Mouse (Mus musculus) adrenal gland, adult 18-20 months (tissue): ENCODE data around the gene 3110040M04Rik. TPM values are rescaled to one million over a fixed set of nuclear protein-coding genes. Genes with fewer than 3 reads are reported as not detected.

Experiments used
- DNase-seq, 2 experiments: peaks; one replicate each; pipeline ENCODE4 v3.0.0; 2021 to 2022; ENCODE audit warnings: low spot score in 2 of 2
- total RNA-seq, 2 experiments: library from RNA; stranded (reverse); gene quantifications; 1 replicate in 1 of 2; 2 replicates in 1 of 2; pipeline ENCODE4 v1.2.3; 2021

The 3110040M04Rik gene
- total RNA-seq, 2 experiments from 2014 or later = not detected

DNA sequence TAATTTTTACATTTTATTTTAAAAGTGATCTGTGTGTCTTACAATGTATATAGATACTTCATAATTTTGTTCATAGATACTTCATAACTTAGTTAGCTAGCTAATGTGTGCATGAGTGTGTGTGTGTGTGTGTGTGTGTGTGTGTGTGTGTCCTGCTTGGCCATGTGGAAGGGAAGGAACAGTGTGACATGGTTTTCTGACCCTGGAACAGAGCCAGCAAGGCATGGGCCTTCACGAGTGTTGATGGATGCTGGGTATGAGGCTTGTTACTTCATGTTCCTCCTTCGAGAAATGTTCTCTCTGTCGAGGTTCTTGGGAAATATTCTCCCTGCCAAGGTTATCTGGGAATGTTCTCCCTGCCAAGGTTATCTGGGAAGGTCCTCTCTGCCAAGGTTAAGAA lies 29.8 kb downstream of the 3110040M04Rik start:
- no peak for DNase-seq

DNA sequence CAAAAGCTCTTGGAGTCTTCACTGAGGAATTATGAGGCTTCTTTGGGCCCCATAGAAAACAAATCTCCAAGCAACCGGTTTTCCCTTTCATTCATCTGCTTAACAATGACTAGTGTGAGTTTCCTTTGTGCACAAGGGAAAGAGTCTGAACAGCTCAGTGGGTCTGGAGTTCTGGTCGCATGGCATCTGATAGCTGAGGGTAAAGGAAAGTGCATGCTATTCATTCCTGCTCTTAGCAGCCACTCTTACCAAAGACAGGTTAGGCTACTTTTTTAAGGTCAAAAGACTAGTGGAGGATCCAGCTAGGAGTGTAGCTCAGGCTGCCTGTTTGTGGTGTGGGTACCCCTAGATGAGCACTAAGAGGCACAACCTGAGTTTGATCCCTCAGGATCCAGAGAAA lies 31.7 kb downstream of the 3110040M04Rik start:
- DNase-seq = no peak

DNA sequence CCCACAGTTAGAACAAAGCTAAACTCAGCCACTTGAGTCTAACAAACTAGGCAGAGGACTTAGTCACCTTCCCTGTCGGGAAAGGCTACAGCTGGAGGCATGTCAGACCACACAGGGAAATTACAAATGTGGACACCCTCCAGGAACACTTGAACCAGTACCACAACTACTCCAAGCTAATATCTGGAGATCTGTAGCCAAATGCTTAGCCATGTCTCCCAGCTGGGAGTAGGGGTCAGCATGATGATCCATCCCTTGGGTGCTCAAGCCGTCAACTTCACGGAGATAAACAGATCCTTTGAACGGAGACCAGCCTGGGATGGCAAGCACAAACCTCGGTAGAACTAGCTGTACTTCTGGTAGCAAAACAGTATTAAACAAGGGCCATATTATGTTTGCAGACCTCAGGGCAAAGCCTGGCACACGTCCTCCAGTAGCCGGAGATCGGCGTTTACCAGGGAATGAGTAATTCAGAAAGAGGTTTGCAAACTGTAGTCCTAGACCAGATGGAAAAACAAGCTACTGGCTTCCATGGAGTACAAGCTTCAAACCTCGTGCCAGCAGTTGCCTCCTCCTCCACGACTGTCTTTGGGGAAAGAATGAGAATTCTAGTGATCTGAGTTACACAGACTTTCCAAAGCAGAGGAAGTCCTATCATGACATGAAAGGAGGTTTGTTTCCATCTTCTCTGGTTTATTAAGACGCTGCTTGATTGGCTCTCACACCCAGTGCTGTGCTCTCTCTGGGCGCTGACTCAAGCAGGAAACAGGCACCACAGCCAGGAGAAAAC lies 32.4 kb downstream of the 3110040M04Rik start:
- DNase-seq = no peak

DNA sequence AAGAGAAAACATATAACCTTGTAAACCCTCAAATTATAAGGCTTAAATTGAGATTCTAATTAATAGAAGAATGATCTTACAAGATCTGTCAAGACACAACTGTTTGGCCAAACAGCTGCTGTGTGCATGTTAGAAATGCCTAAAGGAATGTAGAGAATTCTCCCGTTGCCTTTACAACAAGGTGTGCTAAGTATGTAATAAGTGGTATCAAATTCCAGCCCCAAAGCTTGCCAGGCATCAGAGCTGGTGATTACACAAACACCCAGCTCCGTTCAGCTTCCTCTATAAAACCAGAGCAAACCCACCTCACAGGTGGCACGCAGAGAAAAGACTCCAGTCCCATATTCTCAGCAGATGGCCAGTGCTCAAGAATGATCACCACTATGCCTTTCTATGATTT lies 33.9 kb downstream of the 3110040M04Rik start:
- DNase-seq = no peak

DNA sequence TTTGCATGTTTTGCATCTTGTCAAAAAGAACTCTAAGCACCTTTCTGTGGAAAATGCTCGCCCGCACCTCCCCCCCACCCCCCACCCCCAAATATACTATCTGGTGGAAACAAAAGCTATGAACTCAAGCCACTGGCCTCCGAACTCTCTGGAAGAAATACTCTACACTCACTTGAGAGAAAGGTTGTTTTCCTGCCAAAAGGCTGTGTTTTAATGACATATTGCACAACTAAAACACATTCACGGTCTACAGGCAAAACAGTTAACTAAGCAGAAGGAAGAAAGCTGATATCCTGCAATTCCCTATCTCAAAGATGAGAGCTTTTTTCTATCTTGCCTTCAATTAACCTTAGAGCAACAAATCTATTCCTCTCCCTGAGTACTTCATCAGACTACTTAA lies 39.4 kb downstream of the 3110040M04Rik start:
- DNase-seq = no peak

DNA sequence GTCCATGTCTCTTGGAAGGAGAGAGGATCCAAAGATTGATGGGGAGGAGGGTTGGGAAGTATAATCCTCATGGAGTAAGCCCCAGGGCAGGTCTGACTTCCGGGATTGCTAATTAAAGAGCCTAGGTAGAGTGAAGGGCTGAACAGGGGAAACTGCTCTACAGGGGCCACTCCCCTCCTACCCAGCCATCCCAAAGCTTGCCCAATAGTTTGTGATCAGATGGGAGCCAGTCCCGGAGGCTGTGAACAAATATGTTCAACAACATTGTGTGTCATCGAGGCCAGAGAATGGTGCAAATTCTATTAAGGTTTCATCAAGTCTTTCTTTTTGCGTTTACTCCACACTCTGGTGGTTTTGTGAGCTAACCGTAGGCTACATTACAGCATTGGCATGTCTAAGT lies 40.1 kb downstream of the 3110040M04Rik start:
- DNase-seq = no peak

DNA sequence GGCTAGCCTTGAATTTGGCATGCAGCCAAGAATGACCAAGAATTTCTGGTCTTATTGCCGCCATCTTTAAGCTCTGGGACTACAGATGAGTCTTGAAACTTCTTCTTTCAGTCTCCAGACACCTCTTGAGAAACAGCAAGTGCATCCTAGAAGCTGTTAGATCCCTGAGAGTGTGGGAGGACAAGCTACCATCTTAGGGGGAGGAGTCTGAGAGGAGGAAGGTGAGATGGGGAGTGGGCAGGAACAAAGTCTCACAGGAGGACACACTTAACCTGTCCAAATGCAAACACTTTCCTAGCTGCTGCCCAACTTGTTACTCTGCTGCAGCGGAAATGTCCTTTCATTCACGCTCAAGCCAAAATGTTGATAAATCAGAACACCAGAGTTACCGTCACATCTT lies 40.8 kb downstream of the 3110040M04Rik start:
- no peak for DNase-seq

DNA sequence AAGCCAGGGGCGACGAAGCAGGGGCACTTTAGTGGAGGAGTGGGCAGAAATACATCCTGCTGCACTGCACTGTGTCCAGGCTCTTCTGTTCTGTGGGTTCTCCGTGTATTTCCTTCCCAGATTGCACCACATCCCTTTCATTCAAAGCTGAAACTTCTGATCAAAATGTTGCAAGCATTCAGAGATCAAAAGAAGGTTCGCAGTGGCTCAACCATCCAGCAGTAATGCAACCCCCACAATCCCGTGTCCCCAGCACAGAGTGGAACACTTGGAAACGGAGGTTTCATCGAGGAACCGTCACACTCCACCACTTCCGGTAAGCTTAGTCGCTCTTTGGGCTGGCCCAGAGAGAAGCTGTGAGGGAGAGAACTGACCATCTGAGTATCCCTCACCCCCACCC lies 41.2 kb downstream of the 3110040M04Rik start:
- DNase-seq = no peak

DNA sequence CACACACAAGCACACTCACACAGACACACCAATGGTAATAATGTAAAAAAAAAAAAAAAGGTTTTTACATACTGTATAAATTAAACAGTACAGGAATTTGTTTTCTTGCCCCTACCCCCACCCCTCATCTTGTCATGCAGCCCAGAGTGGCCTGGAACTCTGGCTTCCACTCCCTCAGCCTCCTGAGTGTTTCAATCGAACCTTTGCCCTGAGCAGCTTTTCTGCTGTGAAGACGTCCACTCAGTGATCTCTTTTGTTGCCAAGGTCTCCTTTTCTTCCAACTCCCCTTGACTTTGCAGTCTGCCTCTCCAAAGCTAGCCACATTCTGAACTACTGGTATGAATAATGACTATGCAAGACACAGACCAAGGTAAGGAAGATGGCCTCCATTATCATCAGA lies 41.9 kb downstream of the 3110040M04Rik start:
- no peak for DNase-seq

DNA sequence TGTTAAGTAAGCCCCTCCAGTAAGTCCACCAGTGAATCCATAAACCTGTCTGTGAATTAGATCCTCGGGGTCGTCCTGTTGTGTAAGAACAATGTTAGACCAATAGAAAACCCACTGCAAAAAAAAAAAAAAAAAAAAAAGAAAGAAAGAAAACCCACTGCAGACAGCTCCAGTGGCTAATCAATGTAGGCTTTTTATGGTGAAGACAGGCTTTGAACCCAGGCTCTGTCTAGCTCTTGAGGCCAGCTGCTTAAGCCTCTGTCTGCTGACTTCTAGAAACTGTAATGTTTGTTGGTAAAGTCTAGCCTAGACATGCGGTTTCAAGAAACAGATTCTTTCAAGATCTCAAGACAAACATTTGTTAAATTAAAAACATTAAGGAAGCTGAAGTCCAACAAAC lies 46.2 kb downstream of the 3110040M04Rik start:
- DNase-seq = no peak

DNA sequence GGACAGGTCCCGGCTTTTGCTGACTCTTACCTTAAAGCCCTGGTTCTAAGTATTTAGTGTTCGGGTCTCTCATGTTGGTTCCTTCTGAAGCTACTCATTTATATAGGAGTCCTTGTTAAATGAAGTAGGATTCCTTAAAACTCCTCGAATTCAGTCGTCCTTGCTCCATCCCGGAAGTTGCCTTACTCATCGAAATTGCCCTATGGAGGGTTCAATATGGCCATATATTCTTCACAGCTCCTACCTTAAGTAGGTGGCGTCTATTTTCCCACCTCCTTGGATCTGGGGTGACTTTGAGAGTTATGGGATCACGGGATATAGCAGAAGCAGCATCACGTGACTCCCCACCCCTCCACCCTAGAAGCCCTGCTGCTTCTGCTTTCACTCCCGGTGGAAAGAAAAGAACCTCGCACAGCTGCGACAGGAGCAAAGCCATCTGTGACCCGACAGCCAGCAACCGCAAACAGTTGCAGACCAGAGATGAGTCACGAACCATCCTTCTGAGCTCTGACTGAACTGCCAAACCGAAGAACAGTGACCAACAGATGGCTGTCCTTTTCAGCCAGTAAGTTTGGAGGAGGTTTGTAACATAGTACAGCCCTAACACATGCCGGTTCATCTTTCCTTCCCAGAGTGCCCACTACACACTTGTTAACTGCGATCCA lies 46.7 kb downstream of the 3110040M04Rik start:
- peak in 1 of 2 experiments; percentile 26 for DNase-seq

DNA sequence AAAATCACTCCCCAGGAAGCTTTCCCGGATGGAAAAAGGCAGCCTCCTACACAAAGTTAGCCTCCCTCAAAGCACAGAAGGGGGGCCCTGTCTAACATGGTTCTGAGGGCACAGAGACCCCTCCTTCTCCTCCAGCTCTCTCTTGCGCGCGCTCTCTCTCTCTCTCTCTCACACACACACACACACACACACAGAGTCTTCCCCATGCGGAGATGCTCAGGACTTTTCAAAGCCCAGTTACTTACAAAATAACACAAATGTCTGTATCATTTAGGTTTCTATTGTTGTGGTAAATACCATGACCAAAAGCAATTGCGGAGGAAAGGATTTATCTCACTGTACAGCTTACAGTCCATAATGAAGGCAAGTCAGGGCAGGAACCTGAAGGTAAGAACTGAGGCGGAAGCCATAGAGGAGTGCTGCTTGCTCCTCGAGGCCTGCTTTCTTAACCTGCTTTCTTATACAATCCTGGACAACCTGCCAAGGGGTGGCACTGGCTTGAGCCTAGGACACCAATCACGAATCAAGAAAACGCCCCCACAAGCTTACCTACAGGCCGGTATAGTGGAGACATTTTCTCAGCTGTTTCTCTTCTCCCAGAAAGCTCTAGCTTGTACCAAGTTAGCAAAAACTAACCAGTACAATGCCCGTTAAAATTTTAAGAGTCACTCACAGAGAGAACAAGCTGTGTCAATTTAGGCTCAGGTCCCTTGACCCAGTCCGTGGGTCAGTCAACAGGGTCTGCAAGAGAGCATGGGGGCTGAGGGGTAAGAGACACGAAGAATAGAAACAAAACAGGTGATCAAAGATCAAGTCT lies 47.5 kb downstream of the 3110040M04Rik start:
- no peak for DNase-seq

Other genes with a start within 250 kb of the 3110040M04Rik start
- gene Hmcn1, start 210.7 kb upstream of the 3110040M04Rik start, total RNA-seq = 1 to 10 TPM; 1.4 TPM
- gene Gm47985, start 21.6 kb upstream of the 3110040M04Rik start, total RNA-seq = not detected
- gene Gm8947, start 11.7 kb upstream of the 3110040M04Rik start, total RNA-seq = not detected
- not detected for gene Gm47995, start 5.7 kb upstream of the 3110040M04Rik start, total RNA-seq
- gene Gm47996, start 6.0 kb downstream of the 3110040M04Rik start, total RNA-seq = not detected
- 100 to 1,000 TPM; 102 to 147 TPM for gene Ivns1abp, start 140.4 kb downstream of the 3110040M04Rik start, total RNA-seq
- 10 to 100 TPM; 18.1 to 19.1 TPM for gene Swt1, start 224.3 kb downstream of the 3110040M04Rik start, total RNA-seq
- 10 to 100 TPM; 30.1 to 31.5 TPM for gene Trmt1l, start 224.4 kb downstream of the 3110040M04Rik start, total RNA-seq